Mouse (Mus musculus) frontal cortex, postnatal 36 days (tissue): ENCODE measurements at regions not wholly inside any gene's neighbourhood (a gene's known extent, or its start where the extent isn't known, plus 50 kb on each side); places are given as distances from the start of the nearest gene placed in this dataset.

Experiments
- DNase-seq, 2 experiments: peaks; one replicate each; pipeline ENCODE4 v3.0.0; 2022; ENCODE audit warnings: low spot score in 2 of 2

- peak in 1 of 2 experiments; percentile 8 for DNase-seq
Observed at GRCm38 (mm10) chr16:45033268-45033667, 59.9 kb upstream of the Ccdc80 start.

GRCm38 (mm10) chr16:45034401-45034800 lies 58.8 kb upstream of the Ccdc80 start:
- DNase-seq = no peak

- no peak for DNase-seq
Observed at GRCm38 (mm10) chr16:45036806-45037520, 56.2 kb upstream of the Ccdc80 start.

- no peak for DNase-seq
Observed at GRCm38 (mm10) chr16:45037521-45037888, 55.7 kb upstream of the Ccdc80 start.

GRCm38 (mm10) chr16:45038261-45039036 lies 54.8 kb upstream of the Ccdc80 start:
- DNase-seq = no peak
